Mouse (Mus musculus): ENCODE measurements at regions not wholly inside any gene's neighbourhood (a gene's known extent, or its start where the extent isn't known, plus 50 kb on each side); places are given as distances from the start of the nearest gene placed in this dataset.

GRCm38 (mm10) chr1:73072237-73072904 is 56.7 kb upstream of the Tnp1 start:
- in situ Hi-C loops (cut with MboI, MseI), result no loop called here

- in situ Hi-C loops (cut with MboI, MseI), result no loop called here
Measured at GRCm38 (mm10) chr1:73070126-73070525, 54.4 kb upstream of the Tnp1 start.

Data from T-helper 1 cell (primary cell).